Mouse (Mus musculus) frontal cortex, adult (tissue): ENCODE measurements at regions not wholly inside any gene's neighbourhood (a gene's known extent, or its start where the extent isn't known, plus 50 kb on each side); places are given as distances from the start of the nearest gene placed in this dataset.
"Not testable (repeated sequence)": the region's sequence is repeated elsewhere in the genome, so short reads cannot be mapped to it uniquely, and the experiment has no call there.

Source experiments
- ATAC-seq: cut with Nextera tagmentation; 2 replicates; pipeline ENCODE4 v1.9.2; 2017; ENCODE audit warnings: mild to moderate bottlenecking, moderate library complexity, mixed read lengths; ENCODE audit not compliant: low TSS enrichment

GRCm38 (mm10) chr8:81286280-81287034, 55.9 kb upstream of the Inpp4b start:
- no peak for ATAC-seq

GRCm38 (mm10) chr8:81260089-81260488, 82.3 kb upstream of the Inpp4b start:
- ATAC-seq, result no peak

- no peak for ATAC-seq
Observed at GRCm38 (mm10) chr8:81223872-81224271, 118.5 kb upstream of the Inpp4b start.

GRCm38 (mm10) chr8:81187061-81187790, 155.1 kb upstream of the Inpp4b start:
- ATAC-seq, result not testable (repeated sequence)

- no peak for ATAC-seq
Observed at GRCm38 (mm10) chr8:81175537-81175936, 160.8 kb upstream of the Usp38 start.

- ATAC-seq, result peak; percentile 88
Observed at GRCm38 (mm10) chr8:81147239-81147638, 132.5 kb upstream of the Usp38 start.

GRCm38 (mm10) chr8:81106763-81107509, 92.2 kb upstream of the Usp38 start:
- ATAC-seq, result no peak

- ATAC-seq, result no peak
Observed at GRCm38 (mm10) chr8:81098963-81099362, 84.2 kb upstream of the Usp38 start.

GRCm38 (mm10) chr8:81097076-81097819, 82.5 kb upstream of the Usp38 start:
- no peak for ATAC-seq

- no peak for ATAC-seq
Observed at GRCm38 (mm10) chr8:81095237-81095636, 80.5 kb upstream of the Usp38 start.

- no peak for ATAC-seq
Observed at GRCm38 (mm10) chr8:81080865-81081637, 66.3 kb upstream of the Usp38 start.

- ATAC-seq, result peak; percentile 86
Observed at GRCm38 (mm10) chr8:81079887-81080300, 65.2 kb upstream of the Usp38 start.

- ATAC-seq, result peak; percentile 98
Observed at GRCm38 (mm10) chr8:81069080-81069840, 54.5 kb upstream of the Usp38 start.

GRCm38 (mm10) chr8:81068519-81068918, 53.8 kb upstream of the Usp38 start:
- ATAC-seq, result no peak

- no peak for ATAC-seq
Observed at GRCm38 (mm10) chr8:81066765-81067164, 52.0 kb upstream of the Usp38 start.
